Mouse (Mus musculus) liver, postnatal 0 days (tissue): ENCODE measurements around the gene Fbn1. TPM values are rescaled to one million over a fixed set of nuclear protein-coding genes. Genes with fewer than 3 reads are reported as not detected.
A peak's percentile ranks its signal among the peaks of the same experiment; 100 is the strongest.

Experiments
- ATAC-seq: fragments of 200-750 bp; cut with Nextera tagmentation; 2 replicates; pipeline ENCODE4 v1.8.0; 2017; ENCODE audit warnings: mild to moderate bottlenecking, moderate library complexity
- DNase-seq: peaks from one replicate; pipeline ENCODE4 v3.0.0-alpha.2; 2016
- H3K27ac ChIP-seq: fragments of 300-500 bp; sonication (generic); 2 replicates; pipeline ENCODE4 v1.5.1; 2014; ENCODE audit warnings: antibody characterized with exemption, moderate library complexity, mild to moderate bottlenecking, low read depth
- H3K27me3 ChIP-seq: fragments of 300-500 bp; sonication (generic); 2 replicates; pipeline ENCODE4 v1.6.1; 2014; ENCODE audit warnings: low read length, control low read depth, mixed read lengths; ENCODE audit not compliant: insufficient read depth
- H3K36me3 ChIP-seq: fragments of 300-500 bp; sonication (generic); replicated peaks from 2 replicates; pipeline ENCODE4 v1.6.1; 2014; ENCODE audit warnings: mild to moderate bottlenecking, control low read depth, low read length, moderate library complexity, mixed read lengths; ENCODE audit not compliant: insufficient read depth
- H3K4me1 ChIP-seq: fragments of 300-500 bp; sonication (generic); 2 replicates; pipeline ENCODE4 v1.6.1; 2014; ENCODE audit warnings: antibody characterized with exemption, mild to moderate bottlenecking, control low read depth; ENCODE audit not compliant: insufficient read depth
- H3K4me2 ChIP-seq: fragments of 300-500 bp; sonication (generic); 2 replicates; pipeline ENCODE4 v1.6.1; 2014; ENCODE audit warnings: low read depth, mild to moderate bottlenecking, low read length, moderate library complexity, mixed read lengths
- H3K4me3 ChIP-seq: fragments of 300-500 bp; sonication (generic); 2 replicates; pipeline ENCODE4 v1.5.1; 2014; ENCODE audit warnings: low read depth, low read length
- H3K9ac ChIP-seq: fragments of 300-500 bp; sonication (generic); replicated peaks from 2 replicates; pipeline ENCODE4 v1.6.1; 2014; ENCODE audit warnings: mild to moderate bottlenecking, moderate library complexity
- H3K9me3 ChIP-seq: fragments of 300-500 bp; sonication (generic); 2 replicates; pipeline ENCODE4 v1.6.1; 2016; ENCODE audit warnings: mild to moderate bottlenecking, control low read depth, low read length, mixed read lengths
- CTCF ChIP-seq: sonication (generic); IDR thresholded peaks from 2 replicates; pipeline ENCODE4 v1.5.1; 2016; ENCODE audit warnings: antibody characterized with exemption, low read depth
- EP300 ChIP-seq: IDR thresholded peaks from 2 replicates; pipeline ENCODE4 v1.6.1; 2016; ENCODE audit warnings: antibody characterized with exemption, low read depth, mild to moderate bottlenecking
- WGBS: fragments of 180-500 bp; shearing (Covaris S2); extraction: QIAGEN DNeasy Blood & Tissue Kit; methylation state at CpG from one replicate; pipeline ENCODE4 v1.1.7; 2014; ENCODE audit not compliant: insufficient replicate concordance; 5-methylcytosine and 5-hydroxymethylcytosine counted together
- polyA plus RNA-seq: library from polyadenylated mRNA; unstranded; fragments of >200 nt; fragmentation: Nextera tagmentation; extraction: Ambion mirVana; gene quantifications from 2 replicates; pipeline ENCODE4 v1.2.1, GENCODE M21; 2015

Fbn1 gene
- polyA plus RNA-seq, 1 experiment from 2014 or later: 1.3 TPM

DNA sequence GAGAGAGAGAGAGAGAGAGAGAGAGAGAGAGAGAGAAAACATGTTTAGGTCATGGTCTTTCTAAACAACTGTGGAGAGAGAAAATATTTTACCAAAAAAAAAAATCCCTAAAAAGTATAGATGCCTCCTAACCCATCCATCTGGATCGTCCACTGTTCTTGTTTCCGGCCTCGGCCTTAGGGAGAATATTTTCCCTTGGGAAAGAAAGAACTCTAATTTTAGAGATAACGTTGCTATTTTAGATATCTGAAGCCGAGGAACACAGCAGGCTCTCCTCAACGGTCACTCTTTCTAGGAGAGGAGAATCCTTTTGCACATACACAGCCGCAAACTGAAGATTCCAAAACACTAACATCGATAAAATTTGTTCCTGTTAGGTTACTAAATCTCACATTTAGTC, 188.1 kb downstream of the Fbn1 start:
- H3K27ac ChIP-seq: no peak overlapping the region
- H3K9ac ChIP-seq: no peak overlapping the region
- ATAC-seq: no peak
- H3K9me3 ChIP-seq: no peaks in the 10 kb centered on the region
- no peaks in the 10 kb centered on the region for H3K36me3 ChIP-seq
- WGBS: 80% methylated on average over 8 of the region's 8 CpGs
- H3K4me1 ChIP-seq: no peaks in the 10 kb centered on the region
- H3K27me3 ChIP-seq: no peaks in the 10 kb centered on the region
- TF ChIP-seq CTCF (no peak), EP300 (no peak)
- no peak for DNase-seq
- no peak overlapping the region for H3K4me2 ChIP-seq
- H3K4me3 ChIP-seq: no peak overlapping the region

DNA sequence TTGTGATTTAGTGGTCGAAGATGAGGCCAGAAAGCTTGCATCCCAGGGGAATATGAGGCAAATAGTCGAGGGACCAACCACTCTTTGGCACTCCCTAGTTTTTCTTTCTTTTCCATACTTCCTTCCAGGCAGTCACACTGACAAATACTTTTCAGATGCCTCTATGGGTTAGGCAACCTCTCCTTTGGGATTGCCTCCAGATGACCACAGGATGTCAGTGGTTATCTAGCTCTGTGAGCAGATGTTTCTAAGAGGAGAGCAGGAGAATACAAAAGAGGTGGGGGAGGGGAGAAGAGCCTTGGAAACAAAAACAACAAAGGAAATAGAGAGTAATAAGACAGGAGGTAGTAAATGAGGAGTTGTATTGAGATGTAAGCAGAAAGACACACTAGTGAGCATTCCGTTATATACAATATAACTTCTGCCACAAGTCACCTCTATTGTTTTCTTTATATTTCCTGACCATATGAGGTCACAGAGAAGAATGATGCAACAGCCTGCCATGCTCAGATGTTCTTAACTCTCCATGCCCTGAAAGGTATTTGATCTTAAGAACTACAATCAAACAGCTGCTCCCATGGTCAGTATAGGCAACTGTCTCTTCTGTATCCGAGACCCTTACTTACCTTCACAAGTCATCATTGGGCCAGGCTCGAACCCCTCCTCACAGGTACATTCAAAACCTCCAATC, 189.3 kb downstream of the Fbn1 start:
- no peak for DNase-seq
- H3K27ac ChIP-seq: no peak overlapping the region
- no peak overlapping the region for H3K4me3 ChIP-seq
- H3K9ac ChIP-seq: no peak overlapping the region
- no peak overlapping the region for H3K4me2 ChIP-seq
- no peak for ATAC-seq
- H3K4me1 ChIP-seq: no peaks in the 10 kb centered on the region
- no peaks in the 10 kb centered on the region for H3K36me3 ChIP-seq
- no peaks in the 10 kb centered on the region for H3K9me3 ChIP-seq
- peak; percentile 6; the same call in 1 of the 2 replicates for TF ChIP-seq CTCF
- no peak for TF ChIP-seq EP300
- no peaks in the 10 kb centered on the region for H3K27me3 ChIP-seq
- 57% methylated on average over 5 of the region's 5 CpGs for WGBS

DNA sequence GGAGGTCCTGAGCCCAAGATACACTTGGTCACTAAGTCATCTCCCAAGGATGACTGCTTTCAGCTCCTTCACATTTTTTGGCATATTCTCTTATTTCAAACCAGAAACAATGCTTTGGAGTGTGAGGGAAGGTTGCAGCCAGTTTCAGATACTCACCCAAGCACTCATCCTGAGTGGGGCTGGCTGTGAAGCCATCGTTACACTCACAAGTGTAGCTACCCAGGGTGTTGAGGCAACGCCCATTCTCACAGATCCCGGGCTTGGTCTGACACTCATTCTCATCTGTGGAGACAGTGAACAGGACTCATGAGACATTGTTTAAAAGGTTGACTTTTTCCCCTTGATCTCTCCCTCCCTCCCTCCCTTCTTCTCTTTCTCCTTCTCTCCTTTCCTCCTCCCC, 192.6 kb downstream of the Fbn1 start:
- ATAC-seq (no peak), DNase-seq (no peak)
- no peaks in the 10 kb centered on the region for H3K36me3 ChIP-seq
- no peaks in the 10 kb centered on the region for H3K9me3 ChIP-seq
- H3K9ac ChIP-seq: no peak overlapping the region
- H3K27me3 ChIP-seq: no peaks in the 10 kb centered on the region
- TF ChIP-seq EP300 (no peak), CTCF (no peak)
- no peak overlapping the region for H3K27ac ChIP-seq
- H3K4me2 ChIP-seq: no peak overlapping the region
- 80% methylated on average over 3 of the region's 3 CpGs for whole genome bisulfite sequencing
- no peaks in the 10 kb centered on the region for H3K4me1 ChIP-seq
- no peak overlapping the region for H3K4me3 ChIP-seq

DNA sequence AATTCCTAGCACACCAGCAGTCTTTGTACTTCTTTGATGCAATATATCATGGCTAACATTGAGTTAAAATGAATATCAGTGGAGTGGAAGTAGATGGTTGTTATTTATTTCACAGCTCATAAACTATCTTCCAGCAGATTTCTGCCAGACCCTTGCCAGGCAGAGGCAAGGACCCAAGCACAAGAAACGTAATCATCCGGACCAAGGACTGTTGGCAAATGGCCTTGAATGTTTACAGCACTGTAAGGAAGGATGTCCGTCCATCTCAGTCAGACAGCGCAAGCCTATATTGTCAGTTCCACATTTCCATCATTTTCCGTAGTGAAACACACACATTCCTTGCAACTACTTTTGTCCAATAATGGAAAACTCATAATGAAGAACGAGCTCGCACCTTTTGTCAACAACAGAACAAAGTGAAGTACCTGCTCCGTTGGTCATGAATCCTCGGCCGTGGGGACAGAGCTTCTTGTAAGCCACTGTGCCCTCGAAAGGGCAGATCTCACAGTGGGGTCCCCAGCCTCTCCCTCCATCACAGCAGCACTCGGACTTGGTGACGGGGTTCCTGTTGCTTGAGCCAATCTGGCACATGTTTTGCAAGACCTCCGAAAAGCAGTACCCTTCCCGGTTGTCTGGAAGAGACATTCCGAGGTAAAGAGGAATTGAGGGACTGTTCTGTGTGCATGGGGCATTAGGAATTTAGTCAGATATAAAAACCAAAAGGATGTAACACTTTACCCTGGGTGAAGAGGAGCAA, 193.4 kb downstream of the Fbn1 start:
- DNase-seq: no peak
- Histone ChIP-seq H3K27ac (no peak overlapping the region), H3K9me3 (no peaks in the 10 kb centered on the region), H3K36me3 (no peaks in the 10 kb centered on the region), H3K4me3 (no peak overlapping the region), H3K4me1 (no peaks in the 10 kb centered on the region), H3K4me2 (no peak overlapping the region), H3K27me3 (no peaks in the 10 kb centered on the region), H3K9ac (no peak overlapping the region)
- 79% methylated on average over 16 of the region's 16 CpGs for WGBS
- ATAC-seq: no peak
- TF ChIP-seq EP300: no peak
- no peak for TF ChIP-seq CTCF

DNA sequence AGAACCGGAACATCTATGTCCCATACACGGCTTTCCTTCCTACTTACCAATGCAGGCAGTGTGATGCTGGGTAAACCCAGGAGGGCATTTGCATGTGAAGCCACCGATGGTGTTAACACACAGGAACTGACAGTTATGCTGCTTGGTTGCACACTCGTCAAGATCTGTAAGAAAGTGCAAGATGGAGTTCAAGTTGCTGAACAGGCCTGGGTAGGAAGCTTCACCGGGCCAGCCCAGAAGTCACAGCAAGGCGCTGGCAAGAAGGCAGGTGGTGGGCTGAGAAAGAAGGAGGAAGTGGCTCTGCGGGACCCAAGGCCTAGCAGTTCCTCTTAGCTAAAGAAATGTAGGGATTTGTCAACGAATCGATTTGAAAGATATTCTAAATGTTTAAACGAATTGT, 198.1 kb downstream of the Fbn1 start:
- Histone ChIP-seq H3K27me3 (no peaks in the 10 kb centered on the region), H3K27ac (no peak overlapping the region), H3K4me2 (no peak overlapping the region), H3K9me3 (no peaks in the 10 kb centered on the region), H3K4me3 (no peak overlapping the region), H3K36me3 (no peaks in the 10 kb centered on the region), H3K4me1 (no peaks in the 10 kb centered on the region), H3K9ac (no peak overlapping the region)
- WGBS: 43% methylated on average over 10 of the region's 10 CpGs
- ATAC-seq (no peak), DNase-seq (no peak)
- no peak for TF ChIP-seq EP300
- no peak for TF ChIP-seq CTCF

DNA sequence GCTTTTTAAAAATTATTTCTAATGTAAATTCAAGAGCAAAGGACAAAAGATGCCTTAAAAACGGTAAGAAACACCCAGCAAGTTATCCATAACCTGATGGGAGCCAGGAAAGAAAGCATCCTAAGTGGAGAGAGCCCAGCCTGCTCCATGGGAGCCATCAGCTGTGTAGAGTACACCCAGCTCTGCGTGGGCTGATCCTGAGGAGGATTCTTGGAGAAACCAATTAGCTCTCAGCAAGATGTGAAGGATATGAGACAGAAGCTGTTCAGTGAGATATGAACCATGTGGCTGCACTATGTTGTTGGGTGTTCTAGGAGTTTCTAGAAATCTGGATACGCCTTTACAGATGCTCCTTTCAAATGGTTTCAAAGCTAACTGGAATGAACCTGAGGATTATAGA, 202.1 kb downstream of the Fbn1 start:
- TF ChIP-seq CTCF: no peak
- TF ChIP-seq EP300: no peak
- Histone ChIP-seq H3K9ac (no peak overlapping the region), H3K9me3 (no peaks in the 10 kb centered on the region), H3K4me2 (no peak overlapping the region), H3K4me1 (no peaks in the 10 kb centered on the region), H3K27ac (no peak overlapping the region), H3K36me3 (no peaks in the 10 kb centered on the region), H3K4me3 (no peak overlapping the region), H3K27me3 (no peaks in the 10 kb centered on the region)
- ATAC-seq: no peak
- DNase-seq: no peak
- WGBS: 61% methylated on average over 3 of the region's 3 CpGs
